Mouse (Mus musculus): ENCODE results near the gene Ppm1b.

Ppm1b gene

DNA sequence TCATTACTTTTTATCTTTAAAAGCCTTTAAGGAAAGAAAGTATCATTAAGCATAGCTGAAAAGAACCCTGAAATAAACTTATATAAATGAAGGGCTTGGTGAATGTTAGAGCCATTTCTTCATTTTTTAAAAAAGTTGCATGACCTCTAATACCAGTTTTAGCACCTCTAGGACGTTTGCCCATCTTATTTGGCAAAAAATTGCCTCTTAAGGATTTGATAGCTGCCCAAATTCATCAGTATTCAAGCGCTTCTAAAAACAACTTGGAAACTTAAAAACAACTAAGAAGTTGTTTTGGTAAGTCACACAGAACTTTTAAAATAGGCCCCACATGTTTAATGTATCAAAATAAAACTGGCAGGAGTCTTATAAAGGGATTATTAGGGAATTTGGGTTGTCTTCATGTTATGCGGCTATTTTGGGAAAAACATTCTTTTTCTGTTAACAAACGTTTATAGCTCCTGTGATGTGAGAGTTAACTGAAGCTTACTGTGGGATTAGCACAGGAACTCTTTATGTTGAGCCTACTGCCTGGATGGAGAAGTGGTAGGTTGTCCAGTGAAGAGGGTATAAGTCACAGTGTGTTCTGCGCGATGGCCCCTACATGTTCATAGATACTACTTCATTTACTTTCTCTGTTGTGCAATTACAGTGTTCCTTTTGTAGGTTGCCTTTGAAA is 2.6 kb downstream of the Ppm1b start:
- DNase-seq: no peak

DNA sequence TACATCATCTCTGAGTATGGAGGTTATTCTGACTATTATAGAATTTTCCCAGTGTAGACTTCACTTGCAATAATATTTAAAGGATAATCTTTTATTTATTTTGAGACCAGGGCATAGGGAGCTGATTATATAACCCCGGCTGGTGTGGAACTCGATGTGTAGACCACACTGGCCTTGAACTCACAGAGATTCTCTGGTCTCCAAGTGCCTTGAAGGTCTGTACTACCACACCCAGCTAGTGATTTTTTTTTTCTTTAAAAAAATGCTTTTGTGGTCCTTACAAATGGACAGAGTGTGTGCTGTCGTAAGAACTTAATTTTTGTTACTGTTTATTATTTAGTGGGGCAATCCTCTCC is 3.1 kb downstream of the Ppm1b start:
- DNase-seq: no peak

DNA sequence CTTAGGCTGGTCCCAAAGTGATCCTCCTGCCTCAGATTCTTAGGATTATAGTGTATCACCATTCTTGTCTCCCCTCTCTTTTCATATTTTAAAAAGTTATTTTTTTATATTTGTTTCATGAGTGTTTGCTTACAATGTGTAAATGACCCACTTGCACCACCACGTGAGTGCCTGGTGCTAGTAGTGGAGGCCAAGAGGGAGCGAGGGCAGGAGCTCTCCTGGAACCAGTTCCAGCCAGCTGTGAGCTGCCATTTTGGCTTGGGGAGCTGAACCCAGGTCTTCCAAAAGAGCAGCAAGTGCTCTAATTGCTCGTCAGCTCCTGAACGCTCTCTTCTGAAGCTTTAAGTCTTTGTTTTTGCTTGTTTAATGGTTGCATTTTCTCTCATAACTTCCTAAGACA is 3.6 kb downstream of the Ppm1b start:
- peak in 1 of 2 experiments; percentile 31 for DNase-seq

DNA sequence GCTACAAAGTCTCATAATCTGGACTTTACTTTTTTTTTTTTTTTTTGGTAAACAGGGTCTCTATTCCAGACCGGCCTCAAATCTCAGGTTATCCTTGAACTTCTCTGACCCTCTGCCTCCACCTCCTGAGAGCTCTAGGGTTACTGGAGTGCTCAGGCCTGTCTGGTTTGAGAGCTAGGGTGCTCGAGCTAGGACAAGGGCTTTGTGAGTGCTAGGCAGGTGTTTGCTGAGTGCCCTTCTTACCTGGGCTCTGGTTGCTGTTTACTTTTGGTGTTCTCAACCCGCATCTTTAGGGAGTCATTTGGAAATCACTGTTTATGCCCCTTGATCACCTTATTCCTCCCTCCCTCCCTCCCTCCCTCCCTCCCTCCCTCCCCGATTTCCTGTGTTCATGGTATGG is 5.5 kb downstream of the Ppm1b start:
- DNase-seq: peak; percentile 20 to 68

DNA sequence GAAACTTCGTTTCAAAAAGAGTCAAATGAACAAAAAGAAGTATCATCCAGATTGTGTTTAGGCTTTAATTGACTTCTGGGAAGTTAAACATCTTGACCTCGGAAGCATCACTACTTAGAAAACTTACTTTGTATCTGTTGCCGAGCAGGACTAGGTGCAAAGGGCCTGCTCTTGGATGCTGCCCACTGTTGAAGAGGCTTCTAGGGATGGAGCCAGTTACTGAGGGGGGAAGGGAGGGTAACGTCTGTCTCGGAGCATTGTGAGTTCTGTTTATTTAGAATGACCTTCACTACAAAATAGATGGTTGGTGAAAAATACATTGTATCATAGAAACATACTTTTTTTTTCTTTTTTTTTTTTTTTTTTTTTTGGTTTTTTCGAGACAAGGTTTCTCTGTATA is 7.1 kb downstream of the Ppm1b start:
- no peak for DNase-seq

DNA sequence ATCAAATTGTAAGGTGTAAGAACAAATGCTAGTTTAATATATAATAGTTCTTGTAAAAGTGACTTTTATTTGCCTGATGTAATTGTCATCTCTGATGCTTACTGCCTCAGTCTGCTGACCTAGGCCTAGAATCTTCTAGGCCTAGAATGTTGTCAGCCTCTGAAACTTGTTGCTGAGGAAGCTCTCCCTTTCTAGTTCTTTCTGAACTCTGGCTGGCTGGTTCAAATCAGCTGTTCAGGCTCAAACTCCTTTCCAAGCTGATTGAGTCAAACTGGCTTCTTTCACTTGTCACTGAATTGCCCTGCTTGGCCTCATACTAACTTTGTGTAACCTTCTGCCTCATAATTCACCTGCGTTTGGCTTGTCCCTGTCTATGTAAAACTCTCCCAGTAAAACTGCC is 9.7 kb downstream of the Ppm1b start:
- DNase-seq: no peak

DNA sequence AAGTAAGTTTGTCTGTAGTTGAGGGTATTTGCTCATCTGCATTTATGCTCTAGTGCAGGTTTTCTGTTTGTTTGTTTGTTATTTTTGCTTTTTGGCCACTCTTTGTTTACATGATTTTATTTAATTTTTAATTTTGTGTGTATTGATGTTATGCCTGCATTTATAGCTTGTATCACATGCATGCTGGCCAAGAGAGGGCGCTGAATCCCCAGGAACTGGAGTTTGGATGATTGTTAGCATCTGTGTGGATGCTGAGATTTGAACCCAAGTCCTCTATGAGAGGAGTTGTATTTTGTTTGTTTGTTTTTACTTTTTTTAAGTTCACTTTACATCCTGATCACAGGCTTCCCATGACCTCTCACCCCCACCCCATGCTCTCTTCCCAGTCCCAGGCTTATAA is 10.5 kb downstream of the Ppm1b start:
- no peak for DNase-seq

DNA sequence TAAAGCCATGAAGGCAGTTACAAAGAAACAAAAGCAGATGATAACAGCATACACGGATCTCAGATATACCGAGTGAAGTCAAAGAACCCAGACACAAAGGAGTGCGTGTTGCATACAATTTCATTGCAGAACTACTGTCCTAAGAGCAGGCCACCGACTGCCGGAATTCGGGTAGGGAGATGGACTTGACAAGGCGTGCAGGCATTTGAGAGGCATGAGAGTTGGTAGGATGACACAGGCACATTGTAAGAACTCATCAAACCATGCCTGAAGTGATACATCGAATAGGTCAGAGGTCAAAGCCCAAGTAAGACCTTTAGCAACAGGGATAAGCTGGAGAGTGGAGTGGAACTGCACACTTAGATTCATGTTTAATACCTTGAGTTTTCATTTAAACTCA is 13.4 kb downstream of the Ppm1b start:
- DNase-seq: no peak

DNA sequence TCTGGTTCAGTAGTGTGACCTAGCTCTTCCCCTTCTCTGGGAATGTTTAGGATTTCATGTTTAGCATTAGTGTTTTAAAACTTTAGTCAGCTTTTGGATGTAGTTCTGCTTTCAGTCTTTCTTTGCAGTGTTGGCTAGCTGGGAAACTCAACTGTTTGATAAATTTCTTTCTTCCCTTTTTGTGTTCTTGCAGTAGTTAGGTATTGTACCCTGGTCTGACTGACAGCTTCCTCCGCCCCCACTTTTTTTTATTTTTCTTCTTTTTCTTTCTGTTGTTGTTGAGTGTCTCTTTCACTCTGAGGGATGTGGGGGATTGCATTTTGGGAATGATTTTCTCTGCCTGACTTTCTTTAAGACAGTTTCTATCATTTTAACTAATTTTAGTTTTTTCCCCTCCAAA is 25.2 kb downstream of the Ppm1b start:
- DNase-seq: no peak

DNA sequence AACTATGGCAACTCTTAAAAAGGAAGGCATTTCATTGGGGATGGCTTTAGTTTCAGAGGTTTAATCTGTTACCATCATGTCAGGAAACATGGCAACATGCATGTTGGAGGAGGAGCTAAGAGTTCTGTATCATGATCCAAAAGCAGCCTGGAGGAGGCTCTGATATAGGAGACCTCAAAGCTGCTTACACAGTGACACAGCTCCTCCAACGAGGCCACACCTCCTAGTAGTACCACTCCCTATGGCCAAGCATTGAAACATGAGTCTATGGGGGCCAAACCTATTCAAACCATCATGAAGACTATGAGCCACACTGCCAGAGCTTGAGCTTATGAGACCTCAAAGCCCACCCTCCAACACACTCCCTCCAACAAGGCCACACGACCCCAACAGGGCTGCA is 26.2 kb downstream of the Ppm1b start:
- DNase-seq: no peak

DNA sequence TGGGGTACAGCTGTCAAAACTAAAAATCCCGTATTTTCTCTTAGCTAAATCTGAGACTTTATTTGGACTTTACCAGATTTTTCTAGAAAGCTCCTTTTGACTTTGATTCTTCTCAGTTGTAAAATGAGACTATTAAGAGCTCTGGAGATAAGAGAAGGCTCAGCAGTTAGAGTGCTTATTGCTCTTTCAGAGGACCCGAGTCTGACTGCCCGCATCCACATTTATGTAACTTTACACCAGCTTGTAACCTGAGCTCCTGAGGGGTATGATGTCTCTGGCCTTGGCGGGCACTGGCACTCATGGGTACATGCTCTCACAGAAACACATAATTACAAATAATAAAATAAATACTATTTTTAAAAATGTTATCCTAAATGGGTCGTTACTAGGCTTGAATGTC is 29.8 kb downstream of the Ppm1b start:
- DNase-seq: no peak

DNA sequence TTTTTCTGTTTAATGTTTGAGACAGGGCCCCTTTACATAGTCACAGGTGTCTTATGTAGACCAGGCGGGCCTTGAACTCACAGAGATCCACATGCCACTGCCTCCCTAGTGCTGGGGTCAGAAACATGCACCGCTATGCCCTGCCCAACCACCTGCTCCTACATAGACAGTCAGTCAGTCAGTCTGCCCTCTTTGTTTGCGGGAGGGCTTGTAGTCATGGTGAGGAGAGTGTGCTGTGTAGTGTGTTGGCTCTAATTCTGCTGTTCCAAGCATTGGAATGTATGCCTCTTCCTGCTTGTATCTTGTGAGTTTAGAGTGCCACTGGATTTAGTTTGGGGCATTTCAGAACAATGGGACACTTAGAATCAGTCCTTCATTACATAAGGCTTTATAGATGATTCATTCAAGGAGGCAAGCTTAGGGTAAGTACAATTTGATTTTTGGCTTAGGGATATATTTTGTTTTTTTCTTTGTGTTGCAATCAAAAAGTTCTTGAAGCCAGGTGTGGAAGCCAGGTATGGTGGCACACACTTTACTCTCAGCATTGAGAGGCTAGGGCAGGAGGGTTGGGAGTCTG is 31.4 kb downstream of the Ppm1b start:
- DNase-seq: no peak

DNA sequence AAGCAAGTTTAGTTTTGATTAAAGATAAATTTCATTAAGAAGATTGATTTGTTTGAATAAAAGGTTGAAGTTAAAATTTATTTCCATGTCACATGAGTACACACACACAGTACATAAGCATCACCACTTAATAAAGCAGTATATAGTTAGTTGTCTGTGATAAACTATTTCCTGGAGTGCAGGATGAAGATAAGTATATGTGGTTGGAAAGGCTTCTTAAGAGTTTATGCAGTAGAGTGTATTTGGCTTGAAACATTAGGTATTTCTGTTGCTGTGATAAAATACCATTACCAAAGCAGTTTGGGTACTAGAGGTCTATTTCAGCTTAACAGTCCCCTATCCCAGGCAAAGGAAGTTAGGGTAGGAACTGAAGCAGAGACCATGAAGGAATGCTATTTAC is 32.0 kb downstream of the Ppm1b start:
- DNase-seq: no peak

DNA sequence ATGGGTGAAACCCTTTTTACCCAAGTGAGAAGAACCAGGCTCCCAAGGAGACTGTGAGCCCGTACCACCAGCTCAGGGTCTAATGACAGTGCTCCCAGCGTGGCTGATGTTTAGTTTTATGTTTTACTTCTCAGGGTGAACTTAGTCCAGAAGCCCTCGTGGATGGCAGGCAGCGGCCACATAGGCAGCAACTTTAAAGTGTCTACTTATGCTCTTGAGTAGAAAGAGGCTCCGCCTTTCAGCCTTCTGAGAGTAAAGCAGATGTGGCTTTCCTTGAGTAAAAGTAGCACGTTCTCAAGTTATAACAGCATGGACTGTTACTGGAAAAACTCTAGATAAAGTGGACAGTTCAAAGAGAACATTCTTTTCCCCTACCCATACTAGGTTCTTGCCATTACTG is 39.3 kb downstream of the Ppm1b start:
- DNase-seq: no peak

DNA sequence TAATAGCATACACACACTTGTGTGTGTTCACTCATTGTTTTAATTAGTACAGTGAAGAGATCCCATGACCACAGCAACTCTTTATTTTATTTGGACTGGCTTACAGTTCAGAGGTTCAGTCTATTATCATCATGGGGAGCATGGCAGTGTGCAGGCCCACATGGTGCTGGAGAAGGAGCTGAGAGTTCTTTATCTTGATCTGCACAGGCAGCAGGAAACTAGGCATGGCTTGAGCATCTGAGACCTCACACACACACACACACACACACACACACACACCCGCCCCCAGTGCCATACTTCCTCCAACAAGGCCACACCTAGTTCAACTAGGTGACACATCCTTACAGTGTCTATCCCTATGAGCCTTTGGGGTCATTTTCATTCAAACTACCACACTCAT is 41.1 kb downstream of the Ppm1b start:
- no peak for DNase-seq

DNA sequence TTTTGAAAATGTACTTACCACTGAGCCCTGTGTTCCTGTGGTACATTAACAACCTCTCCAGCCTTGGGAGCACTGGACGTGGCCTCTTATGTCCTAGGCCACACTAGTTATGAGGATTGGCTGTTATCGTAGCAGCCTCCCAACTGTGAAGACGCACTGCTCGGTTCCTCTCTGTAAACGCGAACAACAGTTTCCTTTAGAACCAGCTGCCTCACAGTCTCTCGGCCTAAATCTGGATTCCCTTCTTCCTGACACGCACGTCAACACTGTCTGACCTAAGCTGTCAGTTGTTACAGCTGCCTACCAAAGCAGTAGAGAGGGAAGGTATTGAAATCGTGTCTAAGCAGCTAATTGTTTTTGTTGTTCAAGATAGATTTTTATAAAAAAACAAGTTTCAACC is 43.1 kb downstream of the Ppm1b start:
- no peak for DNase-seq

DNA sequence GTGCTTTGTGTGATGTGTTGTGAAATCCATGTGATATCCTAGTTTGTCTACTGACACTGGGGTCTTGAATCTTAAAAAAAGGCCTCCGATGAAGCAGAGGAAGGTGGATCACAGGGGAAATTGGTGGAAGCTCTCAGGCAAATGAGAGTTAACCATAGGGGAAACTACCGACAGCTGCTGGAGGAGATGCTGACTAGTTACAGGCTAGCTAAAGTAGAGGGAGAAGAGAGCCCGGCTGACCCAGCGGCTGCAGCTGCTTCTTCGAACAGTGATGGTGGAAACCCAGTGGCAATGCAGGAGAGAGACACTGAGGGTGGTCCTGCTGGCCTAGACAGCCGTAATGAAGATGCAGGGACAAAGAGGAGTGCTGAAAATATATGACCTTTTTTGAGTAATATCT is 56.9 kb downstream of the Ppm1b start:
- no peak for DNase-seq

DNA sequence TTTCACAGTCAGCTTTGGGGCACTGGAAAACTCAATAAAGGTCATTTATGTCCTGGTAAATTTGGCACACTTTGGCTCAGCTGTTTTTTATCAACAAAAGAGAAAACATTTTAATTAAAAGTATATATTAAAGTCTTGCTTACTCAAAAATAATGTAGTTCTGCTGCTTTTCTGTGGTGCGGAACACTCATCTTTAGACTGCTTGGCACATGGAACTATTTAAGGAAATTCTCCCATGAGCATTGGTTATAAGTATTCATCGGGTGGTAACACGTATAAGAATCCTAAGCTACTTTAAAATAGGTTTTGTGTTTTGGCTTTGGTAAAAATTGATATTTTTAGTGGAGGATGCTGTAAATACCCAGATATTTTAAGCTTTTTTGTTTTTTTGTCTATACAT is 58.1 kb downstream of the Ppm1b start:
- no peak for DNase-seq

DNA sequence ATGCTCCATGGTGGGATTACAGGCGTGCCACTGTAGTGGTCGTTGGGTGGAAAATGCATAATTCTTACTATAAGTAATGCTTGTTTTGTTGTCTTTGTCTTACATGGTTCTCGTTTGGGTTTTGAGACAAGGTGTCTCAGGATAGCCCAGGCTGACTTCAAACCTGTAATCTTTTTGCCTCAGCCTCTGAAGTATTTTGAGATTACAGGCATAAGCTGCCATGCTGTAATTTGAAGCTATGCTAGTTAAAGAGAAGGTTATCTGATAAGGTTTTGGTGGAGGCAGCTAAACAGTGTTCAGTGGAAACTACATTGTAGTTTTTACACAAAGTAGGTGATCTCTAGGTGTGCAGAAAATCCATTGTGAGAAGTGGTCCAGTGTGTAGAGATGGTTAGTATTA is 61.8 kb downstream of the Ppm1b start:
- DNase-seq: no peak

DNA sequence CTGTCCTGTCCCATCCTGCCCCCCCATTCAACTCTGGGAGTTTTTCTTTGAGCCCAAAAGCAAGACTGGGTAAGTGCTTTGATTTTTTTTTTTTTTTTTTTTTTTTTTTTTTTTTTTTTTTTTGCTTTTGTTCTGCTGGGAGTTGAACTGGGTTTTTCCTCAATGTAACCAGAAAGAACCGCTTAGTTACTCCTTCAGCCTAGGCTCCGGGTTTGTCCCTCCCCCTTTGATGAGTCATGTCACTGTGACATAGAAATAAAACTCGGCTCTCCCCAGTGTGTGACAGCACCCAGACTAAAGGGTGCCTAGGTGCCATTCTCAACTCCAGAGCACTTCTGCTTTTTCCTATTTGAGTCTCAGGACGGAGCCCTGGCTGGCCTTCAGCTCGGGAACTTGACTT is 62.3 kb downstream of the Ppm1b start:
- DNase-seq: no peak

DNA sequence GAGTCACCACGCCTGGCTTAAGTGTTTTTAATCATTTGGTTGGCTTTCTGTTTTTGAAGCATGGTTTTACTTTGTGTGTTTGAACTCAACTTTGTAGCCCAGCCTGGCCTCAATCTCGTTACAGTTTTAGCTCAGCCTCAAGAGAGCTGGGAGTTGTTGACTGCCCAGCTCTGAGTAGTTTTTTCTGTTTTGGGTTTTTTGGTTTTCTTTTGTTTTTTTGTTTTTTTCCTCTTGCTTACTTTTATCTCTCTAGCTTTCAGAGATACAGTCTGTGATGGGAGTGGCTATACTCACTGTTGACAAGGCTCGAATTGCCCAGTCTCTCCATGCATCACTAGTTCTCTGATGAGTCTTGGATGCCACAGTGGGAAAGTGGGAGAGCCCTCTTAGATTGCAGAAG is 63.8 kb downstream of the Ppm1b start:
- no peak for DNase-seq

DNA sequence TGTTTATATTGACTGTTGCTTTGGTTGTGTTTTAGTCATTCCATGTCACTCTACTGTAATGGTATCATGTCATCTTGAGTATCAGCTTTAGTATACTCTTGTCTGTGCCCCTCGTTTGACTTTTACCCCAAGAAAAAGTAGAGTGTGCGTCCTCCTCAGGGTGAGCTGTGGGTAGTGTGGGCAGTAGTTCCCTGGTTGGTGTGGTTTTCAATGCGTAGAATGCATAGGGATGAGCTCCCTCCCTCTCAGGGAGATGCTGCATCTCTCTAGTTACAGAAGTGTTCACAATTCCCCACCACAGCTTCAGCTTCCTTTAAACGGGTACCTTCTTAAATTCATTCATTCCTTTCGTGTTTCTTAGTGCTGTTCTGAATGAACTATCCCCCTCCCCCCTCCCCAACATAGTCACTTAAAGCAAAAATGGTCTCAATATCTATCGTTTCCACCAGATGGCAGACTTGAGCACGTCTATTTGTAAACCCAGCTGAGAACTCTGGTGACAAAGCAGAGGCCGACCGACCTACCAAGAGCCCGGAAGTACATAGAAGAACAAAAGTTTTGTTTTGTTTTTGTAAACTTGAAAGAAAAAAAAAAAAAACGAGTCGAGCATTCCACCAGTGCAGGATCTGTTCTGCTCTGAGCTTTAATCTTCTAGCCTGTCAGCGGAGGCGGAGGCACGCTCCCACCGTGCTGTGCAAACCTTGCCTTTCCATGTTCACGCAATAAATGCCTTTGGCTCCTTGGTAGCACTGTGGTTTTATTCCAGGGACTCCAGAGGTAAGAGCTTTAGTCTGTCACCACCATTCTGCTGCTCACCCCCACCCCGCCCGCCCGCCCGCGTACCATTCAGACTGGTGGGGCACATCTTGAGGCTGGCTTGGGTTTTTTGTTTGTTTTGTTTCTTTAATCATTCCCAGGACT is 67.0 kb downstream of the Ppm1b start:
- peak; percentile 36 to 62 for DNase-seq

DNA sequence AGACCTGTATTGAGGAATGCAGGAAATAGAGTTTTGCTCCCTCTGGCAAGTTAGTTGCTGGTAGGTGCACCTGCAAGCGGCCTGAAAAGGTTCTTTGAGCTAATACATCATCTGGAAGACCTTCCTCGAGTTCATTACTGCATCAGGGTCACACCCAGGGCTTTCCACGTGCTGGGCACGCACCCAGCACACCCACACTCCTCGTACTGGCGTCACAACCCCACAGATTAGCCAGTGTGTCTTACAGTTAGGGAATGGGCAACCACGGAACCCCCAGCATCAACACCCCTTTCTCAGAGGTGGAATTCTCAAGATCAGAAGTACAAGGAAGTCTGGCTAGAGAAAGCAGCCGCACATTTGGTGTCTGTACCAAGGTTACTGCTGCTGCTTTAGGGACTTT is 67.7 kb downstream of the Ppm1b start:
- no peak for DNase-seq

DNA sequence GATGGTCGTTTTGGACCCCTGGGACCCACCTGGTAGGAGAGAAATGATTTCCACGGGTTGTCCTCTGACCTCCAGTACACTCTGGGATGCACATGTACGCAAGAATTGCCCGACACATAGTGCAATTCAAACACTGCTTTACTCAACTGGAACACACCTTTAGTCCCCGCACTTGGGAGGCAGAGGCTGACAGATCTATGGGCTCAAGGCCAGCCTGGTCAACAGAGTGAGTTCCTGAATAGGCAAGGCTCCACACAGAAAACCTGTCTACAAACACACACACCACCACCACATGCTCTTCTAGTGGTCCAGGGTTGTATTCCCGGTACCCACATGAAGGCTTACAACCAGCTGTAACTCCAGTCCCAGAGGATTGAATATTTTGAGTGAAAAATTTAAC is 68.6 kb downstream of the Ppm1b start:
- no peak for DNase-seq
